Mouse (Mus musculus) kidney, postnatal 10 days (tissue): ENCODE measurements around the gene Usp12.
A peak's percentile ranks its signal among the peaks of the same experiment; 100 is the strongest.

ENCODE experiments used
- DNase-seq: peaks from one replicate; pipeline ENCODE4 v3.0.0; 2021; ENCODE audit warnings: mixed read lengths

Gene Usp12

DNA sequence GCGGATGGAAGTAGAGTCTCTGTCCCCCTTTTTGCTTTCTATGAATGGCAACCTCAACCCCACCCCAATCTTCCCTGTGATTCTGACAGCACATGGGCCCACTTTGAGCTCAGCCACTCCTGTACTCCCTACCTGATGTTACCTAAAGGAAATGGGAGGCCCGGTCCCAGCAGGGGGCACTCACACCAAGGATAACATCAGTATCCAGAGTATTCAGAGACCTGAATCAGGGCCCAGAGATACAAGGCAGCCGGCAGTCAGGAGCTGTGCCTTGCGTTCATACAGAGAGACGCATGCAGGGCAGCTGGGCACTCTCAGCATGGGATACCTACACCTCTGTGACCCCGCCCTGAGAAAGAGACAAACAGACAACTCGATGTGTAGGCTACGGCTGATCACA lies 103.1 kb downstream of the Usp12 start:
- DNase-seq = no peak

DNA sequence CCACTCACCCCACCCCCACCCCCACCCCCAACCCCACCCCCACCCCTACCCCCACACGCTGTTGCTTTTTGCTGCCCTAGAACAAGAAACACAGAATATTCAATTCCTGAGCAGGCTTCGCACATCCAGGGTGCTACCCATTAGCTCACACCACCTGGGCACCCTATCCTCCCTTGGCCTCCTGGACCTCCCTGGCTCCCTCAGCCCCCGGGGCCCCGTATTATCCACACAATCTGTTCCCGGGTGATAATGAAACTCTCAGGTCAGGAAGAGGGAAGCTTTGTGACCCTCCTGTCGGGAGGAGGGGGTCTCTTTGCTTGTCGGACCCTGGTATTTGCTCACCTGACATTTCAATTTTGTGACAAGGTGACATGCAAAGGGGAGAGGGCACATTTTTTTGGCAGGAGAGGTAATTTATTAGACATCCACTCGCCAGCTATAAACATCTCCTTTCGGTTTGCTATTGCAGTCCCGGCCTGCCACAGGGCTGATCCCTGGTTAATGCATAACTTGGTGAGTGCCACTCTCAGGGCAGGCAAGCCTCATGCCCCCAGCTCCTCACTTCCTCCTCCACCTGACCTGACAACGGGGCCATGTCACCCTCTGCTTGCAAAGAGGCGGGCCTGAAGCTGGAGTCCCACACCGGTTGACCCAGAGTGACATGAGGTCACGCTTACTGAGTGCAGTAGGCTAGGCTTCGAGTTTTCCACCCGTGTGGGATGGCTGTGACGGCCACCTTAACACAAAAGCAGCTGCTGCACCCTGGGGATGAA lies 107.1 kb downstream of the Usp12 start:
- DNase-seq = peak; percentile 79

- no peak for DNase-seq
These were observed 107.9 kb downstream of the Usp12 start for GRCm38 (mm10) chr5:146686954-146687353.
